In genomic region chr11:118874022-118874421, GRCm38 (mm10) we compare ENCODE assay signal across 19 mouse cellular contexts. TPM values are rescaled to one million over a fixed set of nuclear protein-coding genes. Genes with fewer than 3 reads are reported as not detected.
DNase-seq lines count a peak whose midpoint lies in the region; ATAC-seq lines count a peak whose summit lies in the region.
"Had no signal": no experiment of that assay in that cellular context is flagged by ENCODE, and none has a peak within 500 bp of the region (broad histone marks: within the 10 kb centered on the region; RNA-seq: fewer than 3 reads in every experiment).

No protein-coding gene starts in this region.

- no peak for ATAC-seq in kidney, embryonic 15.5 days (replicated peaks; ENCODE audit: low FRiP score)
- ATAC-seq in kidney, embryonic 14.5 days (ENCODE audit: low FRiP score, low TSS enrichment) = no peak
- ATAC-seq in hindbrain, embryonic 13.5 days (ENCODE audit: low FRiP score) = no peak
- ATAC-seq in neural tube, embryonic 13.5 days (ENCODE audit: low read depth) = no peak
- ATAC-seq: CD4-positive, CD25-positive, alpha-beta regulatory T cell, adult 4 months had no signal

- no peak for DNase-seq in midbrain, embryonic 10.5 days (ENCODE audit: low spot score)
- DNase-seq in adrenal gland, postnatal 36 days = no peak
- no peak for DNase-seq in layer of hippocampus, adult 11-12 months (ENCODE audit: low spot score)
- DNase-seq: adrenal gland, postnatal 10 days; cerebellum, adult 8-10 months; kidney, adult 8-10 months; lung, postnatal 36 days; right cerebral cortex, postnatal 25 days had no signal

- no peaks in the 10 kb centered on the region for H3K9me3 ChIP-seq in kidney, embryonic 15.5 days (replicated peaks)
- no peaks in the 10 kb centered on the region for H3K9me3 ChIP-seq in kidney, embryonic 14.5 days (ENCODE audit: control insufficient read depth, low read length)
- peaks cover 7% of the 10 kb centered on the region; the same call in 1 of the 2 replicates for H3K9me3 ChIP-seq in hindbrain, embryonic 13.5 days
- H3K9me3 ChIP-seq in midbrain, embryonic 10.5 days (replicated peaks) = peaks cover 3% of the 10 kb centered on the region; the same call in 1 of the 2 replicates
- no peaks in the 10 kb centered on the region for H3K9me3 ChIP-seq in neural tube, embryonic 13.5 days
- H3K9me3 ChIP-seq: heart, embryonic 13.5 days; limb, embryonic 13.5 days had no signal

- no peak overlapping the region for H3K9ac ChIP-seq in kidney, embryonic 15.5 days
- H3K9ac ChIP-seq in kidney, embryonic 14.5 days (ENCODE audit: low read depth, low read length) = no peak overlapping the region
- no peak overlapping the region for H3K9ac ChIP-seq in hindbrain, embryonic 13.5 days
- 0 out of 2 replicates have a peak overlapping the region, but pooled peaks have one; percentile 46 for H3K9ac ChIP-seq in neural tube, embryonic 13.5 days
- H3K9ac ChIP-seq: heart, embryonic 13.5 days; limb, embryonic 13.5 days had no signal

- peak overlapping the region; percentile 55 for H3K27ac ChIP-seq in kidney, embryonic 15.5 days
- no peak overlapping the region for H3K27ac ChIP-seq in kidney, embryonic 14.5 days (ENCODE audit: low read depth, low read length)
- peak overlapping the region; percentile 87 for H3K27ac ChIP-seq in hindbrain, embryonic 13.5 days
- peak overlapping the region; percentile 55; the same call in 1 of the 2 replicates for H3K27ac ChIP-seq in midbrain, embryonic 10.5 days (replicated peaks)
- peak overlapping the region; percentile 93 for H3K27ac ChIP-seq in neural tube, embryonic 13.5 days (replicated peaks)
- H3K27ac ChIP-seq: heart, embryonic 13.5 days; limb, embryonic 13.5 days had no signal

- H3K4me2 ChIP-seq in kidney, embryonic 15.5 days = no peak overlapping the region
- no peak overlapping the region for H3K4me2 ChIP-seq in kidney, embryonic 14.5 days (replicated peaks; ENCODE audit: low read depth, low read length)
- no peak overlapping the region for H3K4me2 ChIP-seq in hindbrain, embryonic 13.5 days
- H3K4me2 ChIP-seq in neural tube, embryonic 13.5 days = no peak overlapping the region
- H3K4me2 ChIP-seq: heart, embryonic 13.5 days; limb, embryonic 13.5 days had no signal

- H3K4me1 ChIP-seq in kidney, embryonic 15.5 days = peaks cover 21% of the 10 kb centered on the region
- H3K4me1 ChIP-seq in kidney, embryonic 14.5 days (ENCODE audit: control insufficient read depth, insufficient read depth, low read length) = peaks cover 9% of the 10 kb centered on the region
- peaks cover 37% of the 10 kb centered on the region for H3K4me1 ChIP-seq in hindbrain, embryonic 13.5 days (replicated peaks)
- H3K4me1 ChIP-seq in midbrain, embryonic 10.5 days = peaks cover 37% of the 10 kb centered on the region
- peaks cover 39% of the 10 kb centered on the region for H3K4me1 ChIP-seq in neural tube, embryonic 13.5 days (replicated peaks)

- H3K36me3 ChIP-seq in kidney, embryonic 15.5 days = no peaks in the 10 kb centered on the region
- no peaks in the 10 kb centered on the region for H3K36me3 ChIP-seq in kidney, embryonic 14.5 days (ENCODE audit: control insufficient read depth, insufficient read depth, low read length)
- H3K36me3 ChIP-seq in hindbrain, embryonic 13.5 days = no peaks in the 10 kb centered on the region
- 0 out of 2 replicates have a peak, but pooled peaks cover 2% of the 10 kb centered on the region for H3K36me3 ChIP-seq in midbrain, embryonic 10.5 days
- peaks cover 1% of the 10 kb centered on the region; the same call in 1 of the 2 replicates for H3K36me3 ChIP-seq in neural tube, embryonic 13.5 days
- H3K36me3 ChIP-seq: heart, embryonic 13.5 days; limb, embryonic 13.5 days had no signal

- no peak overlapping the region for H3K4me3 ChIP-seq in kidney, embryonic 15.5 days (replicated peaks)
- H3K4me3 ChIP-seq in kidney, embryonic 14.5 days (ENCODE audit: low read length) = no peak overlapping the region
- H3K4me3 ChIP-seq in hindbrain, embryonic 13.5 days = no peak overlapping the region
- no peak overlapping the region for H3K4me3 ChIP-seq in midbrain, embryonic 10.5 days
- H3K4me3 ChIP-seq in neural tube, embryonic 13.5 days = no peak overlapping the region
- H3K4me3 ChIP-seq: erythroblast, embryonic 14.5 days; heart, embryonic 13.5 days; limb, embryonic 13.5 days had no signal

- H3K27me3 ChIP-seq in kidney, embryonic 15.5 days = 0 out of 2 replicates have a peak, but pooled peaks cover 4% of the 10 kb centered on the region
- H3K27me3 ChIP-seq in kidney, embryonic 14.5 days (ENCODE audit: control insufficient read depth, insufficient read depth, low read length) = no peaks in the 10 kb centered on the region
- no peaks in the 10 kb centered on the region for H3K27me3 ChIP-seq in hindbrain, embryonic 13.5 days
- no peaks in the 10 kb centered on the region for H3K27me3 ChIP-seq in midbrain, embryonic 10.5 days (ENCODE audit: low read depth, poor library complexity, severe bottlenecking)
- no peaks in the 10 kb centered on the region for H3K27me3 ChIP-seq in neural tube, embryonic 13.5 days
- H3K27me3 ChIP-seq: limb, embryonic 13.5 days had no signal

- WGBS in kidney, embryonic 15.5 days = 47% methylated on average over 11 of the region's 11 CpGs
- WGBS in kidney, embryonic 14.5 days = 45% methylated on average over 11 of the region's 11 CpGs
- WGBS in hindbrain, embryonic 13.5 days = 52% methylated on average over 11 of the region's 11 CpGs
- WGBS in midbrain, embryonic 10.5 days = 60% methylated on average over 11 of the region's 11 CpGs
- WGBS in neural tube, embryonic 13.5 days = 51% methylated on average over 11 of the region's 11 CpGs

RNA-seq across cellular contexts. Expression of gene Rbfox3, which starts 37.4 kb away (rescaled TPM):
- polyA plus RNA-seq in kidney, embryonic 15.5 days (2015; fragmentation: Nextera tagmentation; extraction: Ambion mirVana) = 0.32 and 0.79 TPM in 2 replicates
- polyA plus RNA-seq in kidney, embryonic 14.5 days (2014; fragmentation: Nextera tagmentation; extraction: Ambion mirVana) = 0.37 and 0.50 TPM in 2 replicates
- polyA plus RNA-seq in hindbrain, embryonic 13.5 days (2015; fragmentation: Nextera tagmentation; extraction: Ambion mirVana) = 54.3 and 55.2 TPM in 2 replicates
- polyA plus RNA-seq in midbrain, embryonic 10.5 days (2016; fragmentation: Nextera tagmentation; extraction: Ambion mirVana) = 7.6 and 8.3 TPM in 2 replicates
- 69.4 and 71.2 TPM in 2 replicates for polyA plus RNA-seq in neural tube, embryonic 13.5 days (2015; fragmentation: Nextera tagmentation; extraction: Ambion mirVana)
- total RNA-seq in adrenal gland, postnatal 36 days (2021) = 1 to 10 TPM; 5.5 to 6.0 TPM
- total RNA-seq: granulocyte monocyte progenitor cell, adult 5-6 weeks; MEL; monocyte, adult 5-6 weeks had no signal
- polyA plus RNA-seq: CD4-positive, CD25-positive, alpha-beta regulatory T cell, adult 4 months had no signal
